Mouse (Mus musculus) layer of hippocampus, adult 18-20 months (tissue): ENCODE data around the gene Unc5cl. TPM values are rescaled to one million over a fixed set of nuclear protein-coding genes. Genes with fewer than 3 reads are reported as not detected.
A peak's percentile ranks its signal among the peaks of the same experiment; 100 is the strongest.
"Not testable (repeated sequence)": the region's sequence is repeated elsewhere in the genome, so short reads cannot be mapped to it uniquely, and the experiment has no call there.

ENCODE experiments used
- DNase-seq, 2 experiments: peaks; one replicate each; pipeline ENCODE4 v3.0.0; 2022; ENCODE audit warnings: low spot score in 2 of 2
- total RNA-seq, 2 experiments: library from RNA; stranded (reverse); gene quantifications; 2 replicates each; pipeline ENCODE4 v1.2.3; 2021

The Unc5cl gene
- total RNA-seq, 2 experiments from 2014 or later = 0.56 to 0.92 TPM

DNA sequence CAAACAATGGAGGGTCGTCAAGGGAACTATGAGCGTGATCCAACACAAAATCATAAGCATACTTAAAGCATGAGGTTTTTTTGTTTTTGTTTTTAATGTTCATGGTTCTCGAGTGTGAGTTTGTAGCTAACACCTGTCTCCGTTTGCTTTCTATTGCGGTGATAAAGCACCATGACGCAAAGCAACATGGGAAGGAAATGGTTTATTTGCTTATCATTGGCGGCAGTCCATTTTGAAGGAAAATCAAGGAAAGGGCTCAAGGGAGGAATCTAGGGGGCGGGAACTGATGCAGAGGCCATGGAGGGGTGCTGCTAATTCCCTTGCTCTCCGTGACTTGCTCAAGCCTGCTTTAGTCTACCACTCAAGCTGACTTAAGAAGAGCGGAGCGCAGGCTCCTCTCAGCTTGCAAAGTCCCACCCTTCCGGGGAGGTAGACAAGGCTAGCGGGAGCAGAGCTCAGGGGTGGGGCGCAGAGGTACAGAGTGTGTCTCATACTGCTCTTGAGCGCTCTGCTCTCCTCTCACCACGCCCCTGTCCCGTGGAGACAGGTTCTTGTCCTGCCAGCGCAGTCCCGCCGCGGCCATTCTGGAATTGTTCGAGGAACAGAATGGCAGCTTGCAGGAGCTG is 12.2 kb downstream of the Unc5cl start:
- DNase-seq = no peak

DNA sequence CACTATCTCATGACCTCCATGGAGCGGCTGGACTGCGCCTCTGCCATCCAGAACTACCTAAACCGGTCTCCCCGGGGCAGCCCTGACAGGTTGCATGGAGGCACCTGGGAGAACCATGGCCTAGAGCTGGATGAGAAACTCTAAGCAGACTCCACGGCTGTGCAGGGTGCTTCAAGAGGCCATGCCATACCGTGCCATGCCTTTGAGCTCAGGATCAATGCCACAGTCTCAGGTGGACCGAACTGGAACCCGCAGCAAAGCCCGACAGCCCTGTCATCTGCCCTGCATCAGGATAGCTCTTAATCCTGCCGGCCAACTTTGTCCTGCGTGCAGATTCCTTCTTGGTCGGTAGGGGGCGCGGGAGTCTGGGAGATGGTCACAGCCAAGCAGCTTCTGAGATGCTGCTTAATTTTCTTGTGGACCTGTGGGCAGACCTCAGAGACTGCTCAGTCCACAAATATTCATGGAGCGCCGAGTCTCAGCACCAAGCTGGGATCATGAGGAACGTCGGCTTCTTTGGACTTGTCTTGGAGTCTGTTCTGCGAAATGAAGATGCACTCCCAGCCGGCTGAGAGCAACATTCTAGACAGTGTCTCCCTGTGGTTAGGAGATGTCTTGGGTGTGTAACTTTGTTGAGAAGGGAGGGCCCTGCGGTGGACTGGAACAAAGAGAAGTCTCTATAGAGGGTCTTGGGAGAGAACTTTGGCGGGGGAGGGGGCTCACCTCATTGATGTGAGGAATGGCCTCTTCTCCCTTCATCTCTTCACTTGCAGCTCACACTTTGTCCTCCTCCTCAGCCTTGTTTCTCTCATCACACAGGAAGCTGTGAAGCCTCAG is 12.9 kb downstream of the Unc5cl start:
- peak; percentile 75 to 87 for DNase-seq

DNA sequence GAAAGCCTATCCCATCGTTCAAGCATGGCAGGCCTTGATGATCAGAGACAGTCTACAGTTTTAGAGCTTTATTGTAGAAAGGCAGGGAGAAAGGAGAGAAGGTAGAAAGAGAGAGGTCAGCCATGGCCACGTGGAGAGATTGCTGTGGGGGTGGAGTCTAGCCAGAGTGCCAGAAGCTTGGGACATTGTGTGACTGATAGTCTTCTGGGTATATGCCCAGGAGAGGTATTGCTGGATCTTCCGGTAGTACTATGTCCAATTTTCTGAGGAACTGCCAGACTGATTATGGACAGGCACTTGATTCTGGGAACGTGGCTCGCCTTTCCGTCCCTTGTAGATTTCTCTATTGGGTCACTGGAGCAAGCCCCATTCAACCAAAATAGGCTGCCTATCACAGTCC is 19.6 kb downstream of the Unc5cl start:
- not testable (repeated sequence) for DNase-seq

DNA sequence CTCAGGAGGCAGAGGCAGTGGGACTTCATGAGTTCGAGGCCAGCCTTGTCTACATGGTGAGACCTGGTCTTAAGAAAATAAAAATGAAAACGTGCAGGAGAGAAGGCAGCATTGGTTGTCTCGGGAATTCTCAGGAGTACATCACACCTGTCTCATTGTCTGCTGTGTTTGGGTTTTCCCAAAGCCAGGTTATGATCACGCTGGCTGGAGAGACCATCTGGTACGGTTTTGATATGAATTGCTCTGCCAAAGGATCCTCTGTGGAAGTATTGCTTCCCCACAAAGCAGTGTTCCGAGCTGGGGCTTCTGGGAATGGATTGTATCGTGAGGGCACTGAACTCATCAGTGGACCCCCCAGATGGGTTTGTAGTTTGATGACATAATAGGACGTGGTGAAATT is 20.7 kb downstream of the Unc5cl start:
- no peak for DNase-seq

DNA sequence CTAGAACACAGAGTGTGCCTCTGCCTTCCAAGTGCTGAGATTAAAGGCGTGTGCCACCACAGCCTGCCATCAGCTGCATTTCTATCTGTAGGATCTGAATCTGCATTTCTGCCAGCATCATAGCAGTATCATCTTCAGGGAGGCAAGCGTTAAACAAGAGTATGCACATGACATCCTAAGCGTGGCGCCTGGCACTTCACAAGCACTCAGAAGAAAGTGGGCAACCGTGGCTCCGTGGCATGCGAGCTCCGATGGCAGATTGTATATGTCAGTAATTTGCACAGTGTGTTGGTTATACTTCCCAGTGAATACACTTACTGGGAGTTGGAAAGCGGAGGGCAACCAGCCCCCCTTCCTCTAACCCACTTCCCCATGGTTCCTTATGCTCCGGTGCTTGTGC is 25.3 kb downstream of the Unc5cl start:
- no peak for DNase-seq

DNA sequence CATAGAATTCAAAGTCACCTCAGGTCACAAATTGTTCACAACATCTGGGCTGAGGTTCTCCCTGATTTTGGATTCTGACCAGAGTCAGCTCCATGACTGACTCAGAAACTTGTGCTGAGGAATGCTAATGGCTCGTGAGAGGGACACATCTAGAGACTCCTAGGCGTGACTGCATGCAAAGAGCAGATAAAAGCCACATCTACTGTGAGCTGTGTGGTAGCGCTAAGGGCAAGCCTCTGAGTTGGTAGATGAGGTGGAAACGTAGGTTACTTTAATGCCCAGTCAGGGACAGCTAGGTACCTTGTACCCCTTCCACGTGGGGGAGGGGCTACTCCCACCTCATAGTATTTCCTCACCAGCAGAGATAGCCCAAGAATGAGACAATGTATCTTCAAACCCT is 29.1 kb downstream of the Unc5cl start:
- no peak for DNase-seq

DNA sequence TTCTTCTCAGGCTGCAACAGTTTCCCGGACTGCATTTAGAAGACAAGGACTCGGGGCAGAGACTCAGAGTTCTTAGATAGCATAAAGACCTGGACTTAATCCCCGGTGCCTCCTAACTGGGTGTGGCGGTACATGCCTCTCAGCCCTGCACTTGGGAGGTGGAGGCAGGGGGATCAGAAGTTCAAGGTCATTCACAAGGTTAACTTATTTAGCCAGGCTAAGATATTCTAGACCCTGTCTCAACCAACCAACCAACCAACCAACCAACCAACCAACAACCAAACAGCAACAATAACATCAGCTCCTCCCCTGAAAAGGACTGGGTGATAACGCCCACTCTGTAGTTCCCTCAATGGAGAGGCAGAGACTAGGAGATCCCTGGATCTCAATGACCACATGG is 29.5 kb downstream of the Unc5cl start:
- no peak for DNase-seq

DNA sequence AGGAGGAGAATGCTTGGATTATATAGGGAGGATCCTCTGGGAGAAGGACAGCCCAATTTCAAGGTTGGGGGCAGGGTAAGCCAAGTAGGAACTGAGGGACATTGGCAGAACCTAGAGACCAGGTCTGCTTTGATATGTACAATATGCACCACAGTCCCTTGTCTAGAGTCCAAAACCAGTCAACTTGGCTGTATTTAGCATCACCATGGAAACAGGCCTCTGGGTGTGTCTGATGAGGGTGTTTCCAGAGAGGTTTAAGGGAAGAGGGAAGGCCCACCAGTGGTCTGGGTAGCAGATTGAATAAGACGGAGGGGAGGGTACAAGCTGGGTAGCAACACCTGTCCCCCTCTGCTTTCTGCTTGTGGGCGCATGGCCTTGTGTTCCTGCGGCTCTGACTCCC is 34.8 kb downstream of the Unc5cl start:
- no peak for DNase-seq

DNA sequence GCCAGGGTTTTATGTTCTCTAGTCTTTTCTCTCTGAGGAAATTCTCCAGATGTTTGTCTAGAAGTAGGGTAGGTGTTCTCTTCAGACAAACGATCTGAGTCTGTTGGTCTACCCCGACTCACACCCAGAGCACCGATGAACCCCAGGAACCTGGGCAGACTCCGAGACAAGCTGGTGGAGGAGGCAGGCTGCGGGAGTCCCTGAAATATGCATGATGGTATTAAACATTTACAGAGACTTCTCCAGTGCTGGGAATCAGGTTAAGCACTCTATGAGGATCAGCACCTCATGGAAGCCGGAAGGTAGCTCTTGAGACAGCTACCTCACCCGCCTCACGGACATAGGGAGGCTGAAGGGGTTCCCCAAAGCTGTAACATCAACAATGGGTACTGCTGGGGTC is 37.9 kb downstream of the Unc5cl start:
- DNase-seq = no peak

DNA sequence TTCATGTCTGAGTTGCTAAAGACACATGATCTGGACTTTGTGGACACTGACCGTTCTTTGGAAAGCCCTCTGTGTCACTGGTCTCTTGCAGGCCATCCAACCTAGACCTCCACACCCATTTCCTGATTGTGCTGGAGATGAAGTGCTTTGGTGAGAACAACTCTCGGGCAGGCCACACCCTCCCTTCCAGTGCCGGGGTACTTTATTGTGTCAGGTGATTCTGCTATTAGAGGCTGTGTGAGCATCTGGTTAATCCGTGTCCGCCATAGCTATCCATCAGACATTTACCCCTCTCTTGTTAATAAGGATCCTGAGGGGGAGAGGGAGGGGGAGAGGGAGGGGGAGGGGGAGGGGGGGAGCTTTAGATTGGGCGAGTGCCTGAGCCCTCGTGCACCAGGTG is 38.9 kb downstream of the Unc5cl start:
- no peak for DNase-seq

DNA sequence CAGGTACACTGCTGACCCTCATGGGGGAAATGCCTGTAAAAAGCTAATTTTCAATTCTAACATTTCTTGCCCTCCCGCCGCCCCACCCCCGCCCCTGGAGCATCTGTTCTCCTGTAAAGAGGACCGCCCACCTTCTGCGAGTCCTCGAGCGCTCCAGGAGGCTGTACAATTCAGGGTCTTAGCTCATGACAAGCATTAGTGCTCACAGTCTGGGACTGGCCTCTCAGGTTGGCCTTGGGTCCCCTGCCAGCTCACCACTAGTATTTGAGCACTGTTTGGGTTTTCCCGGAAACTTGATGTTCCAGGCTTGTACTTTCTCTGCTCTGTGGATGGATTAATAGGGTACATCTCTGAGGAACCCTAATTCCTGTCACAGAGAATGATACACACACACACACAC is 39.3 kb downstream of the Unc5cl start:
- DNase-seq = peak in 1 of 2 experiments; percentile 22

DNA sequence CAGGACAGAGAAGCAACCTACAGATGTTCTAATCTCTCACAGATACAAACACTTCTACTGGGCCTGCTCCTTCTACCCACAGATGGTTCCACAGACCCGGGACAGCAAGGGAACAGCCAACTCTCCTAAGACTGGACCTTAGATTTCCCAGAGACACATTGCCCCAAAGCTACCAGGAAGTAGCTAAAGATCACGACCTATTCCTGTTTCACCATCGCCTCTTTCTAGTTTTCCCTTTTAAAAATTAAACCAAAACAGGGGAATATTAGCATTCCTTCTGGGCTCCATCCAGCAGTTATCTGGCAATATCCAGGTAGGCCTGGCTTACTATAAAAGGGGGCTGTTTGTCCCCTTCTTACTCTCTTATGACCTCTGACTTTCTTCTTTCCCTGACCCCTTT is 43.3 kb downstream of the Unc5cl start:
- DNase-seq = no peak

DNA sequence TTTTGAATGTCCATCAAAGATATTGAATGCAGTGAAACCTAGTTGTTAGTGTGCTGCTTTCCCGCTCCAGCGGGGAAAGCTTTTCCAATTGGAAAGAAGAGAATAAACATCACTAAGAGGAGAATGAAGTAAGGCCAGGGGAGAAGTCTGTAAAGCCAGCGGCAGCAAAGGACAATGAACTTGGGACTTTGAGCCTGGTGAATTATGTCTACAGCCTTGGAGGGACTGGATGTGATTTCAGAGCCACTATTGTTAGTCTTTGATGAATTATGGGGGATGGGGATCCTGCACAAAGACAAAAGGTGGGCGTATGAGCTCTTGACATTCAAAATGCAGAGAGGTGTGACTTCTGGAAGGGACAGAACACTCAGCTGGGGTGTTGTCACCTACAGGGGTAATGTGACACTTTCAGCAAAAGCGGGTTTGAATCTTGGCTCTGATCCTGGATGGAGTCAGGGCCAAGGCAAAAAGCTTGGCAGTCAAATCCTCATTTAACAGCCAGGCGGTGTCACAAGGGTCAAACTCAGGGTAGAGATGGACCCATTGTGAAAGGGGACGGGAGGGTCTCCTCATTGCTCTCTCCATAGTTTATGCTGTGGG is 46.2 kb downstream of the Unc5cl start:
- DNase-seq = no peak

DNA sequence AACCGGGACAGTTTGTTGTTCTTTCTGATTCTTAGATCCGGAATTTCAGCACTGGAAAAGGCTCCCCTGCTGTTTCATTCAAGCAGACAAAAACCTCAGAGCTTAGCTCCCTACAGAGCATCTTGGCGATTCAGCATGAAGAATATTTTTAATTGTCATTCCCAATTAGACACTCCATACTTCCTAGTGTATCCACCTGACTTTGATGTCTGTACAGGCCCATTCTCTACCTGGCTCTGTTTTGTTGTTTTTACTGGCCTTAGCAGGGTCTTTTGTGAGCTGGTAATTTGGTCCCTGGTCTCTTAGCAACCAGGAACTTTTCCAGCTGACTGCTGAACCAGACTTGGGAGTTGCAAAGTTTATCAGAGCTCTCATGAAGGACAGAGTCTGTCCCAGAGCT is 50.3 kb downstream of the Unc5cl start:
- DNase-seq = no peak

DNA sequence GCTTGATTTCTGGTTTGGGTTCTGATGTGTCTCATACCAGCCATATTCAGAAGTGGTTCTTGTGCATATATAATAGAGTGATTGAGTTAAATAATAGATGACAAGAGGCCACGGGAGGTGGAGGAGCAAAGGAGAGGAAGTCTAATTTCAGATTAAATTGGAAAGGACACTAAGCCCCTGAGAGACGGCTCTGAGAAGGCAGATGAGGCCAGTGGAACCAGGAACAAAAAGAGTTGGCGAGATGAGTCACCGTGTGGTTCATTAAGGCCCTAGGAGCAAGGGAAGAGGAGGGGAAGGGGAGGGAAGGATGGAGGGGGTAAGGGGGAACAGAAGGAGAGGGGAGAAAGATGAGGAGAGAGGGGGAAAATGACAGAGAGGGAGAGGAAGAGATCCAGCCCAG is 52.3 kb downstream of the Unc5cl start:
- DNase-seq = no peak

DNA sequence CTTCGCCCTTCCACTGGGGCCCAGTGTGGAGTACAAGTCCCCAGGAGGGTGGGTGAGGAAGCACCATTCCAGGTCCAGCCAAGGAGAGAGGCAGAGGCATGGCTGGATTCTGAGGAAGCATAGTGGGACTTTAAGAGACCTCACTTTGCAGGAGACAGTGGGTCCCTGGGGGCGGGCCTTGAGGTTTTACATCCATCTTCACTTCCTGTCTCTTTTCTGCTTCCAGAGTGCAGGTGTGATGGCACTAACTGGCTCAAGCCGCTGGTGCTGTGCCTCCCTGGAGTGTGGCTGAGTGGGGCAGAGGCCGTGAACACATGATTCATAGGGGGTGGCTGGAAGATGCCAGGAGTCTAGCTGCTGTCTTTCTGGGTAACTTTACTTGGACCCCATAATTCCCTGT is 54.9 kb downstream of the Unc5cl start:
- no peak for DNase-seq

DNA sequence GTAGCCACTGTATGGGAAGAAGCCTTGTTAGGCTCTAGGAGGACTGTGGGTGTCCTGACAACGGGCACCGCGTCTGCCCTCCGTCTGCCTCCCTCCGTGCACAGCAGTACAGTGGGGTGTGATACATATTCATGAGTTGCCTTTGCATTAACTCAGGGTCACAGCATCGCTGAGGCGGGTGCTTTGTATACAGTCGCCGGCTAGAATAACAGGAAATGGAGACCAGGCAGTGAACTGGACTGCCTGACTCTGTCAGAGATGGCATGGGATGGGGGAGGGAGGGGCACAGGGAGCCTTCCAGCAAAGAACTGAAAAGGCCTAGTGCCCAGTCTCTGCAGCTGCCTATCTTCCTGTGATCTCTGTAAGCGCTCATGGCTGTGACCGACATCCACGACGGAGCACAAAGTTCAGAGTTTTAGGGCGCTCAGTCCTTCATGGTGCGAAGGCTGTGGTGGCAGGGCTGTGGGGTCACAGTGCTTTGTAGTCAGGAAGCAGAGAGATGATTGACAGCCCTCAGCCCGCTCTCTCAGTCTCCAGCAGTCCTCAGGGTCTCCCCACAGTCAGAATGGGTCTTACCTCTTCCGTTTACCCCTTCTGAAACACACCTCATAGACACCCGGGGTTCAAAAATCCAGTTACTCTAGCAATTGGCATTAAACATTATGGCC is 58.0 kb downstream of the Unc5cl start:
- no peak for DNase-seq

DNA sequence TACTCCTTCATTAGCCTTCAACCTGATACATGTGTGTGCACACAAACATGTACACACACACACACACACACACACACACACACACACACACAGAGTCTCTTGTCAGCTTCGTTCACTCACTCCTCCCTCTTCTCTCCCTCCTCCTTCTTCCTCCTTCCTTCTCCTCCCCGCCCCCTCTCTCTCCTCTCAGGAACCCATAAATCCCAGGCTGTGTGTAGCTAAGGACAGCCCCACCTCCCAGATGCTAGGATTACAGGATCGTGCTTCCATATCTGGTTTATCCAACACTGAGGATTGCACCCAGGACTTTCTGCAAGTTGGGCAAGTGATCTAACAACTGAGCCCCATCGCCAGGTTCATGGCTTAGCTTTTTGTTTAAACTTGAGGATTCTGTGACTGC is 59.9 kb downstream of the Unc5cl start:
- no peak for DNase-seq

DNA sequence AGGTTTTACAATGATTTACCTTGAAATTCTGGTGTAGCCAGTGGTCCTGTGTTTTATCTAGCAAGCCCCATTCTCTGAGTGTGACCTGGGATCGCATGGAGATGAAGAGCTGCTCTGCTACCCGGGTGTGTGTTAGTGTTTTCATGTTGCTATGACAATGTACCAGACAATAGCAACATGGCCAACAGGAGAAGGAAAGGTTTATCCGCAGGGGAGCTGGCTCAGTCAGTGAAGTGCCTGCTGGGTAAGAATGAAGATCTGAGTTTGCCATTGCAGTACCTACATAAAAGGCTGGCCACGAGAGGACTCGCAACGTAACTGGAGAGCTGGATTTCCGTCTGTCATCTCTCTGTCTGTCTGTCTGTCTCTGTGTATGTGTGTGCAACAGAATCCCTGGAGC is 64.3 kb downstream of the Unc5cl start:
- no peak for DNase-seq

DNA sequence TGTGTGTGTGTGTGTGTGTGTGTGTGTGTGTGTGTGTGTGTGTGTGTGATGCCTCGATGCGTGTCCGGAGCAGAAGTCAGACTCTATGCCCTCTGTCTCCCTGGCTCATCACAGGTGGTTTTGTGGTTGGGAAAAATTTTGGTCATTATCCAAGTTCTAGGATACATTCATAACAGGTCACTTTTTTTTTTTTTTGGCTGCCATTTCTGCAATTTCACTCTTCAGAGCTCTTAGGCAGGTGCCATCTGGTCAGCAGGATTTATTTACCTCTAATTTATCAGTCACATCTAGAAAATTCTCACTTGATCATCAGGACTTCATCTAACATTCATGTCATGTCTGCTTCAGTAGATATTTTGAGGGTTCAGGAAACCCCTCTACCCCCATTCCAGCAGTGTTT is 65.7 kb downstream of the Unc5cl start:
- no peak for DNase-seq

DNA sequence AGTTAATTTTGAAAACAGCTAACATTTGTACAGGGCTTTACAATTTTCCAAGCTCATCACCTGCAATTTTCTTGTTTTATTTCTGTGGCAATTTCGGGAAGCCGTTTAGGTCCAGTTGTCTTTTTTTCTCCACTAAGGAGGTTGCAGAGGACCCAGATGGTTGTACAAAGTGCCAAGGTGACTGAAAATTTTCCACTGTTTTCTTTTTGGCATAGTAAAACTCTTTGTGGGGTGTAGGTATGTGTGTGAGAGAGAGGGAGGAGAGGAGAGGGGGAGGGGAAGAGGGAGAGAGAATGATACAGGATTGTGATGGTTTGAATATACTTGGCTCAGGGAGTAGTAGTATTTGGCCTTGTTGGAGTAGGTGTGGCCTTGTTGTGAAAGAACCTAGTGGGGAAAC is 68.4 kb downstream of the Unc5cl start:
- DNase-seq = no peak
